ENCODE assay signal across 8 mouse cellular contexts in the genomic region with DNA sequence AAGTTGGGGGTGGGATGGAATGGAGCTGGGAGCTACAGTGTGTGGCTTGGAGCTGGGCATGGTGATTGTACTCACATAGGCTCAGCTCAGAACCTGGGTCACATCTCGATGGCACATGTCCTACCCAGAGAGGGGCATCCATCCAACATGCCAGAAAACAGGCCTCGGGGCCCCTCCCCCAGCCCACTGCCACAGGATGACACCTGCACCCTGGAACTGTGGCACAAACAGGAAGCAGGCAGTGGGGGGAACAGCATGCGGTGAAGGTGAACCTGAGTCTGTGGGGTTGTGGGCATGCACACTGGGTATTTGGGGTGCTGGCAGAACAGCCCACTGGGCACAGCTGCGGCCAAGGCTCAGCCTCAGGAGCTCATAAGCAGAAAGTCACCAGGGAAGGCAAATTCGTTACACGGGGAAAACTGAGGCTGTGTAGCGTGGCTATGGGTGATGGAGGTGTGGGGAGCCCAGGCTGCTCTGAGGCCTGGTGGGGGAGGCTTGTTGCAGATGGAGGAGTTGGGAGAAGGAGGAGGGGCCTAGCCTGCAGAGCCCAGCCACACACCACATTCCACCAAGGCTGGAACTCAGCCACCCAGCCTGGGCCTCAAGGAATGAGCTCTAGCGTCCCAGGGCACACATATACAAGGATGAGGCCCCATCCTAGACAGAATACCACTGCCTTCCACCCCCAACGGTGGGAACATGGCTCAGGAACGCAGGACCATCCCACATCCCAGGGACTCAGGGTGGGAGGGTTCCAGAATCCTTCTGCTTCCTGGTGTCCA. TPM values are rescaled to one million over a fixed set of nuclear protein-coding genes. Genes with fewer than 3 reads are reported as not detected.
A peak's percentile ranks its signal among the peaks of the same experiment; 100 is the strongest.
DNase-seq lines count a peak whose midpoint lies in the region; ATAC-seq lines count a peak whose summit lies in the region.

No protein-coding gene starts in this region.

- intact Hi-C loops in left cerebral cortex, postnatal 25 days (cut with DNase I): no loop called here

- ATAC-seq in granulocyte monocyte progenitor cell, adult 5-6 weeks (replicated peaks; ENCODE audit: poor library complexity, severe bottlenecking): peak; percentile 26; the same call in 1 of the 2 replicates
- peak; percentile 47 for ATAC-seq in neutrophil, adult 5-6 weeks (ENCODE audit: extremely low read depth, insufficient number of reproducible peaks, low FRiP score, poor library complexity, severe bottlenecking)

- peak; percentile 63 to 68 for DNase-seq in spleen, adult 18-20 months
- no peak for DNase-seq in spleen, postnatal 4 days (ENCODE audit: low spot score in 2 of 2)
- DNase-seq in kidney, postnatal 4 days: peak; percentile 71 to 81
- DNase-seq in left cerebral cortex, postnatal 25 days (ENCODE audit: low spot score in 2 of 2): no peak
- no peak for DNase-seq in layer of hippocampus, postnatal 14 days (ENCODE audit: low spot score in 2 of 2)
- DNase-seq in right cerebral cortex, adult 2 months (ENCODE audit: low spot score in 2 of 2): no peak

RNA-seq across cellular contexts. Expression of a gene that starts 0.9 kb away (rescaled TPM):
- total RNA-seq in granulocyte monocyte progenitor cell, adult 5-6 weeks (2014; fragmentation: Nextera tagmentation): not detected in 2 replicates
- 0.09 TPM in 1 of 2 replicates, not detected in the other for total RNA-seq in granulocyte monocyte progenitor cell, adult 5-6 weeks (2017)
- total RNA-seq in neutrophil, adult 5-6 weeks (2017): 4.1 and 5.6 TPM in 2 replicates
- total RNA-seq in left cerebral cortex, postnatal 25 days (2021): 1 to 10 TPM; 1.2 to 1.4 TPM
- total RNA-seq in layer of hippocampus, postnatal 14 days (2021): 1 to 10 TPM; 1.8 to 2.2 TPM

RNA-seq across cellular contexts. Expression of a gene that starts 8.5 kb away (rescaled TPM):
- total RNA-seq in granulocyte monocyte progenitor cell, adult 5-6 weeks (2014; fragmentation: Nextera tagmentation): 16.2 and 16.3 TPM in 2 replicates
- 19.4 and 26.5 TPM in 2 replicates for total RNA-seq in granulocyte monocyte progenitor cell, adult 5-6 weeks (2017)
- 30.1 and 38.4 TPM in 2 replicates for total RNA-seq in neutrophil, adult 5-6 weeks (2017)
- total RNA-seq in left cerebral cortex, postnatal 25 days (2021): 10 to 100 TPM; 27.8 to 28.4 TPM
- 10 to 100 TPM; 22.4 to 25.8 TPM for total RNA-seq in layer of hippocampus, postnatal 14 days (2021)

RNA-seq across cellular contexts. Expression of a gene that starts 13.7 kb away (rescaled TPM):
- not detected in 2 replicates for total RNA-seq in granulocyte monocyte progenitor cell, adult 5-6 weeks (2014; fragmentation: Nextera tagmentation)
- not detected in 2 replicates for total RNA-seq in granulocyte monocyte progenitor cell, adult 5-6 weeks (2017)
- total RNA-seq in neutrophil, adult 5-6 weeks (2017): 0.25 TPM in 1 of 2 replicates, not detected in the other
- under 1 TPM; 0.92 to 0.96 TPM for total RNA-seq in left cerebral cortex, postnatal 25 days (2021)
- 1 to 10 TPM; 1.4 to 1.5 TPM for total RNA-seq in layer of hippocampus, postnatal 14 days (2021)

RNA-seq across cellular contexts. Expression of a gene that starts 20.9 kb away (rescaled TPM):
- total RNA-seq in granulocyte monocyte progenitor cell, adult 5-6 weeks (2014; fragmentation: Nextera tagmentation): 19.1 and 43.4 TPM in 2 replicates
- total RNA-seq in granulocyte monocyte progenitor cell, adult 5-6 weeks (2017): 29.8 and 35.5 TPM in 2 replicates
- total RNA-seq in neutrophil, adult 5-6 weeks (2017): 30.3 and 36.5 TPM in 2 replicates
- total RNA-seq in left cerebral cortex, postnatal 25 days (2021): 10 to 100 TPM; 23.5 to 28.4 TPM
- total RNA-seq in layer of hippocampus, postnatal 14 days (2021): 10 to 100 TPM; 24.0 to 40.0 TPM

RNA-seq across cellular contexts. Expression of a gene that starts 27.9 kb away (rescaled TPM):
- total RNA-seq in granulocyte monocyte progenitor cell, adult 5-6 weeks (2014; fragmentation: Nextera tagmentation): 12.0 and 17.5 TPM in 2 replicates
- total RNA-seq in granulocyte monocyte progenitor cell, adult 5-6 weeks (2017): 10.8 and 11.5 TPM in 2 replicates
- 2.6 and 2.8 TPM in 2 replicates for total RNA-seq in neutrophil, adult 5-6 weeks (2017)
- total RNA-seq in left cerebral cortex, postnatal 25 days (2021): 10 to 100 TPM; 39.3 to 41.1 TPM
- total RNA-seq in layer of hippocampus, postnatal 14 days (2021): 10 to 100 TPM; 40.8 to 45.8 TPM

Comparison
In these comparisons a context has a peak if more than half of its experiments do, and no peak if none do; other contexts are left out.
1. DNase-seq: peak in spleen, adult 18-20 months (2 of 2) and kidney, postnatal 4 days (2 of 2); none in spleen, postnatal 4 days (0 of 2), left cerebral cortex, postnatal 25 days (0 of 2), layer of hippocampus, postnatal 14 days (0 of 2) and right cerebral cortex, adult 2 months (0 of 2).